Mouse (Mus musculus) brain, embryonic 14.5 days (tissue): ENCODE data around the gene Zfp365.

Source experiments
- CTCF ChIP-seq: fragments of 200-500 bp; IDR thresholded peaks from 2 replicates; pipeline ENCODE4 v1.5.1; 2012; ENCODE audit warnings: inconsistent platforms, mild to moderate bottlenecking, moderate library complexity, borderline replicate concordance; ENCODE audit not compliant: insufficient read depth, insufficient read length; ENCODE audit errors: extremely low read depth
- POLR2A ChIP-seq: fragments of 200-500 bp; IDR thresholded peaks from 2 replicates; pipeline ENCODE4 v1.6.1; 2012; ENCODE audit warnings: mild to moderate bottlenecking, inconsistent platforms, borderline replicate concordance; ENCODE audit not compliant: poor library complexity, insufficient read depth, insufficient read length, severe bottlenecking; ENCODE audit errors: extremely low read depth

GRCm38 (mm10) chr10:67911447-67912336 is 770 bp downstream of the Zfp365 start:
- TF ChIP-seq POLR2A (no peak), CTCF (no peak)
